Mouse (Mus musculus) heart, adult 2 months (tissue): ENCODE data around the gene Popdc2.

Source experiments
- CTCF ChIP-seq: fragments of 200-600 bp; IDR thresholded peaks from 2 replicates; pipeline ENCODE4 v1.8.1; 2022; ENCODE audit warnings: antibody characterized with exemption, mild to moderate bottlenecking, moderate library complexity
- EP300 ChIP-seq: fragments of 200-500 bp; IDR thresholded peaks from 2 replicates; pipeline ENCODE4 v1.6.1; 2011; ENCODE audit warnings: low read depth, low read length, control low read depth; ENCODE audit not compliant: insufficient read depth
- POLR2A ChIP-seq: fragments of 200-500 bp; IDR thresholded peaks from 2 replicates; pipeline ENCODE4 v1.6.1; 2011; ENCODE audit warnings: mild to moderate bottlenecking, low read depth, low read length, control low read depth; ENCODE audit not compliant: insufficient read depth

DNA sequence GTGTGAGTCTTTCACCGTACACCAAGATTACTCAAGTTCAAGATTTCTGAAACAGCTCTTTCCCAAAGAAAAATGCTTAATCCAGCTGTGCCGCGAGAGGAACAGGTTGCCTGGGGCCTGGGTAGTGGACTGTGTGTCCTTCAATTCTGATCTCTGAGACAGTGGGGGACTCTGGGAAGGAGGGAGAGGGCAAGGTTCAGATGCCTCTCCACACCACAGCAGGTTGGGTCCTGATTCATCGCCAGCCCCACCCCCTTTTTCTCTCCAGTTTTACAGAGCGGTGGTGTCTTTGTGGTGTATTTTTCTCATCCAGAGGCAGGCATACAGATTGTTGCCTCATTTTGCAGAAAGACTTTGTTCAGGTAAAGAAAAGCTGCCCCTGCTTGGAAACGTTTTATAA is 36.3 kb downstream of the Popdc2 start:
- TF ChIP-seq CTCF, result no peak
- no peak for TF ChIP-seq POLR2A
- no peak for TF ChIP-seq EP300
